Mouse (Mus musculus) naive thymus-derived CD4-positive, alpha-beta T cell, adult 2 months (primary cell): ENCODE results near the gene Lactb.

Experiments used
- DNase-seq: peaks from one replicate; pipeline ENCODE4 v3.0.0-alpha.2; 2011; ENCODE audit warnings: low read depth

The Lactb gene

DNA sequence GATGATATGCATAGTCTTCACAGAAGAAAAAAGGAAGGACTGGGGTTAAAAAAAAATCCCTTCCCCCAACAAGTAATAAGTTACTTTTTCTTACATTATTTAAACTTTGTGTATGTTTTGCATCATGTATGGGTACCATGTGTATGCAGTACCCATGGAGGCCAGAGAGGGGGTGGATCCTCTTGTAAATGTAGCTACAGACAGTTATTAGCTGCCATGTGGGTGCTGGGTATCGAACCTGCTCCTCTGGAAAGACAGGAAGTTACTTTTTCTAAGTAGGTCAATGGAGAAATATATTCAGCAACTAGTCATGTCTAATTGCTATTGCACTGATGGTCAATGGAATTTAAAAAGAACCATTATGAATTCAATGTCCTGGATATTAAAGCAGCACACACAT is 3.2 kb upstream of the Lactb start:
- DNase-seq = no peak

DNA sequence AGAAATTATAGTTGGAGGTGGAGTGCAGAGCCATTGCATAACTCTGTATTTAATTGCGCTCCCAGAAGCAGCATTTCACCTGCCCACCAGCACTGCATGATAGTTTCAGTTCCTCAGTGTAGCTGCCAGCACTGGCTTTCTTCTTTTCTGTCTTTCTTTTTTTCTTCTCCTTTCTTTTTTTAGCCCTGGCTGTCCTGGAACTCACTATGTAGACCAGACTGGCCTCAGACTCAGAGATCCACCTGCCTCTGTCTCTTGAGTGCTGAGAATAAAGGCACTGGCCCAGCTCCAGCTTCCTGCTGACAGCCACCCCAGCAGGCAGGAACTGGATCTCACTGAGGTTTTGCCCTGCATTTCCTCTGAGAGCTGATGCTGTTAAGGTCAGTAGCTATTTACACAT is 2.7 kb upstream of the Lactb start:
- no peak for DNase-seq

DNA sequence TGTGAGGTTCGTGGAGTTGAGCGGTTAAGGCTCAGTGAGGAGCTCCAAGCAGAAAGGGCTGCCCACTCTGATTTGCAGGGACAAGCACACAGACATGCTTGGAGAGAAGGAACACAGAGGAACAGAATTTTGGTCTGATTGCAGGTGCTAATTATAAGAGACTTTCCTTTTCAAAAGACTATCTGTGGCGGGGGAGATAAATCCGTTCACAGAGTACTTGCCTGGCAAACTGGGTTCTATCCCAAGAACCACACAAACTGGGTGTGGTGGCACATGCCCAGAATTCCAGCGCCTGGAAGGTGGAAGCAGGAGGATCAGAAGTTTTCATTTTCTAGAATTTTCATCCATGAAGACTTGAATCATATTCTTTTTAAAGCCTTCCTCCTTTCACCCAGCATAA is 1.8 kb upstream of the Lactb start:
- DNase-seq = no peak

GRCm38 (mm10) chr9:66974721-66975225 is 511 bp downstream of the Lactb start:
- DNase-seq = peak; percentile 84

DNA sequence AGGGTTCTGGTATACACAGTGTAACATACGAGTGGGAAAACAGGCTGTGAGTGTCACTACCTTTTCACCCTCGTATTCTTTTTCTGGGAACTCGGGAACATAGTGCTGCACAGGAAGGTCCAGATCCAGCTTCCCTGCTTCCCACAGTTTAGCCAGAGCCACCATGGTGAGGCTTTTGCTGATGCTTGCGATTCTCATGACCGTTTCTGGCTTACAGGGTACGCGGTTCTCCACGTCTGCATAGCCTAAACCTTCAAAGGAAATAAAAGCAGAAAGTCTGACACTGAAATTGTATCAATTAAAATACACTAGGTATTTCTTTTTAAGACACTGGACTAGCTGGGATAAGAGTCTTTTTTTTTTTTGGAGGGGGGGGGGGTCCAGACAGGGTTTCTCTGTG is 4.2 kb downstream of the Lactb start:
- no peak for DNase-seq

- DNase-seq = no peak
Observed at GRCm38 (mm10) chr9:66967492-66967891, 7.8 kb downstream of the Lactb start.

DNA sequence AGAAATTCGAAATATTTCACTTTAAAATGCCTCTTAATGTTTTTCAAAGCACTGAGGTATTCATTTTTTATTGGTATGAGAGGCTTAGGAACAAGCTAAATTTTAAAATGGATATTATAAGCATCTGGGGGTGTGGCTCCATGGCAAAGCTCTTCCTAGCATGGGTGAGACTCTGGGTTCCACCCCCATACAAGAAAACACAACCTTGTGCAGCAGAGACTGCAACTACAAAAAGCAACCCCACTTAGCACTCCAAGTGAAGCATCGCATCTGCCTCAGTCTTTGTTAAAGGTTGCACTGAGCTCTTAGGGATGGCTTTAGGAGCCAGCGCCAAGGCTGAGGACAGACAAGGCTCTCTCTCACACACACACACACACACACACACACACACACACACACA is 13.8 kb downstream of the Lactb start:
- no peak for DNase-seq

GRCm38 (mm10) chr9:66957451-66957850 is 17.8 kb downstream of the Lactb start:
- DNase-seq = no peak

GRCm38 (mm10) chr9:66952886-66953285 is 22.4 kb downstream of the Lactb start:
- DNase-seq = no peak

- DNase-seq = no peak
Observed at GRCm38 (mm10) chr9:66952321-66952720, 23.0 kb downstream of the Lactb start.

GRCm38 (mm10) chr9:66948536-66948935 is 26.7 kb downstream of the Lactb start:
- no peak for DNase-seq

DNA sequence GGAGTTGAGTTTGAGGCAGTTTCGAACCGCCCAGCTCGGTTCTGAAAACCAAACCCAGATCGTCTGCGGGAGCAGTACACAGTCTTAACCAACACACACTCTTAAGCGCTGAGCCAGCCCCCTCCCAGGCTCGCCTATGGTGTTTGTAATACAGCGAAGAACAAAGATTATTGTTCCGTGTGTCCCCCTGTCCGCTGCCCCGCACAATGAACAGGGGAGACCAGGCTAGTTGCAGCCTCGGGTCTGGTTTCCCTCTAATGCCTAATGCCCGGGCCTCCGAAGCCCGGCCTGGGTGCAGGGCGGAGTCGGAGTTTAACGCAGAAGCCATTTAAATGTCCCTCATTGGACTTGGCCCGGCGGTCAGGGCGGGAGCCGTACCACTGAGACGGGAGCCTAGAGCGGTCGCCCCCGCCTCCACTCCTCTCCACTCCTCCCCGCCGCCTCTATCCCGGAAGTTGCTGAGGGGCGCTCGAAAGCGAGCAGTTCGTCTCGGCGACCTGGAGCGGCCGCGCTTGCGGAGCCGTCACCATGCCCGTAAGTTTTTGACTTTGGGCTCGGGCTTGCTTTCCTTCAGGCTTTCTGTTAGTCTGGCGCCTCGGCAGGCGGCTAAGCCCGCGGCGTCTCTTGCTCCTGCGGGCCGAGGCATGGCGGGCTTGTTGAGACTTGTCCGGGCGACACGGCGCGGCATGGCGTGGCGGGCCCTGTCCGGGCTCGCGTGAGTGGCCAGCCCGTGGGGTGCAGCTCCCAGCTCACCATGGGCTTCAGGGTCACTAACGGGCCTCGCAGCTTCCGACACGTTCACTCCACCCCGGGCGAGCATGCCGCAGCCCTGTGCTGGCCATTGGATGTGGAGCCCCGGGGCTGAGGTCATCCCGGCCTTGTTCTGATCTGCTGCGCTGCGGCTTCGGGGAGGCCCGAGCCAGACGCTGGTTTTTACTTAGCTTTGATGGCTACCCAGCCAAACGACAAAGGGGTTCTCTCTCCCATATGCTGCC is 29.3 kb downstream of the Lactb start, which contains the start of gene Rps27l:
Gene Rps27l, plus strand, starts transcription at position 440 of the 995 bp plus-strand sequence.
- peak; percentile 93 for DNase-seq

GRCm38 (mm10) chr9:66945161-66945560 is 30.1 kb downstream of the Lactb start:
- no peak for DNase-seq

GRCm38 (mm10) chr9:66938836-66939235 is 36.4 kb downstream of the Lactb start:
- DNase-seq = peak; percentile 87

GRCm38 (mm10) chr9:66937507-66937906 is 37.8 kb downstream of the Lactb start:
- DNase-seq = no peak

GRCm38 (mm10) chr9:66933869-66934808 is 41.1 kb downstream of the Lactb start:
- DNase-seq = no peak

DNA sequence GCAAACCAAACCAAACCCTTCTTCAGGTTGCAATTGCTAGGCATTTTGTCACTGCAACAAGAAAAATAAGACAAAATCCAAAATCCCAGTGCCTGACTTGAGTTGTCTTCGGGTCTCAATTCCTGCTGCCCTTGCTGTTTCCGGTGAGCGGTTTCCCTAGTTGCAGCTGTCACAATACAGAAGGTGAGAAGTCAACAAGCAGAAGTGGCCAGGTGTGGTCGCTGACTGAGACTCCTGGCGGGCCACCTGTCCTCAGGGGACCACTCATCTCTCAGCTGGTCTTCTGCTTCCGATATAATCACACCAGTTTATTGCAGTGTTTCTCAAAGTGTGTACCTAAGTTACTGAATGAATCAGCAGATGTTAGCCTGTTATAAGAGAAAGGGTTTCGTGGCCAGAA is 44.9 kb downstream of the Lactb start:
- no peak for DNase-seq

- no peak for DNase-seq
Observed at GRCm38 (mm10) chr9:66927696-66928402, 47.4 kb downstream of the Lactb start.

DNA sequence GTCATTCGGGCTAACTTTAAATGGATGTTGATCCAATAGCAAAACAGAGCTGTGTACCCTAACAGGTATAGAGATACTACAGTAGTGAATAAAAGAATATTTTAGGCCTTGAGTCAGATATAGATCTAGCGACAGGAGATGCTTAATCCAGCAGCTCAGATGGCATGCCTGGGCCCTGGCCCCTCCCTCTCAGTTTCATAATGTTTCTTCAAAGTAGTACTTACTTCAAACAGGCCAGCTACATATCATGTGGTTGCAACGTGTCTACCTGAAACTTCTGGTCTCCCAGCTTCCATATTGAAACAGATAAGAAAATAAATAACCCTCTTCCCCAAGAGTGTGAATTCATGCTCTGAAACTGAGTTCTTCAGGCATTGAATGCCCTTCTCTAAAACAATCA is 49.4 kb downstream of the Lactb start:
- DNase-seq = peak; percentile 54

GRCm38 (mm10) chr9:66922076-66922475 is 53.2 kb downstream of the Lactb start:
- DNase-seq = peak; percentile 41

DNA sequence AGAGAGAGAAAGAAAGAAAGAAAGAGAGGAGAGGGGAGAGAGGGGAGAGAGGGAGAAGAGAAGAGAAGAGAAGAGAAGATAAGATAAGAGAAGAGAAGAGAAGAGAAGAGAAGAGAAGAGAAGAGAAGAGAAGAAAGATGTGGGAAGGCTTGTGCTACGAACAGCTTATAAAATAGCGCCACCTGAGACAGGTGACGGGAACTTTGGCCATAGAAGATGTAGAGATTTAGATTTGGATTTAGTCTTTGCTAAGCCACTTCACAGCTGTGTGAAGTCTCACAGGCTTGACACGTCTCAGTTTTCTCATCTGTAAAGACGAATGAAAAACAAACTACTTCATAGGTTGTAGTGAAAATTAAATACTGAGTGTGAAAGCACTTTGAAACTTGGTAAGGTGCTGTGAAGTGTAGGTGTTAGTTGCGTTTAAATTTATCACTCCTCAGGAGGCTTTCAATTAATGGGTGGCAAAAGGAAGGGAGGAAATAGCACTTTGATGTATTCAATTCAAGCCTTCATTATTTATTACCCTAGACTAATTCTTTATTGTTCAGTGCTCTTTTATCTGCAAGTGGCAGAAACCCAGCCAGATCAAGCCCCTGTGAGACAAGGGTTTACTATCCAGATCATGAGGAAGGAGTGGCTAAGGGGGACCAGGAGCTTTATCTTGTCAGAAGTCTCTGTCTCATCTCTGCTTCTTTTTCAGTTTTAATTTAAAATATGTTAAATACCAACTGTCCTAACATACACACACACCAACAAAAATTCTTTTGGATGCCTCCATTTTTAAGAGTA is 54.6 kb downstream of the Lactb start:
- peak; percentile 69 for DNase-seq
